Mouse (Mus musculus) liver, embryonic 16.5 days (tissue): Measurements from ENCODE around the gene Med21. TPM values are rescaled to one million over a fixed set of nuclear protein-coding genes. Genes with fewer than 3 reads are reported as not detected.
A peak's percentile ranks its signal among the peaks of the same experiment; 100 is the strongest.

Experiments
- ATAC-seq: fragments of 200-750 bp; cut with Nextera tagmentation; 2 replicates; pipeline ENCODE4 v1.8.0; 2017; ENCODE audit warnings: low read depth, mild to moderate bottlenecking, moderate number of reproducible peaks, moderate library complexity
- H3K27ac ChIP-seq: fragments of 300-500 bp; sonication (generic); 2 replicates; pipeline ENCODE4 v1.5.1; 2014; ENCODE audit warnings: mild to moderate bottlenecking, low read length
- H3K27me3 ChIP-seq: fragments of 300-500 bp; sonication (generic); 2 replicates; pipeline ENCODE4 v1.6.1; 2014; ENCODE audit warnings: low read depth, low read length, mixed read lengths; ENCODE audit not compliant: control insufficient read depth, insufficient read depth
- H3K36me3 ChIP-seq: fragments of 300-500 bp; sonication (generic); 2 replicates; pipeline ENCODE4 v1.6.1; 2014; ENCODE audit warnings: mild to moderate bottlenecking; ENCODE audit not compliant: control insufficient read depth, insufficient read depth
- H3K4me1 ChIP-seq: fragments of 300-500 bp; sonication (generic); 2 replicates; pipeline ENCODE4 v1.6.1; 2014; ENCODE audit warnings: low read depth, low read length, mixed read lengths; ENCODE audit not compliant: control insufficient read depth
- H3K4me2 ChIP-seq: fragments of 300-500 bp; sonication (generic); 2 replicates; pipeline ENCODE4 v1.6.1; 2014; ENCODE audit warnings: low read depth, low read length, mixed read lengths
- H3K4me3 ChIP-seq: fragments of 300-500 bp; sonication (generic); 2 replicates; pipeline ENCODE4 v1.5.1; 2014; ENCODE audit warnings: low read depth, mild to moderate bottlenecking, low read length
- H3K9ac ChIP-seq: fragments of 300-500 bp; sonication (generic); 2 replicates; pipeline ENCODE4 v1.6.1; 2014; ENCODE audit warnings: low read depth, low read length
- H3K9me3 ChIP-seq: fragments of 300-500 bp; sonication (generic); replicated peaks from 2 replicates; pipeline ENCODE4 v1.6.1; 2016; ENCODE audit warnings: low read length; ENCODE audit not compliant: control insufficient read depth
- WGBS: fragments of 180-500 bp; shearing (Covaris S2); extraction: QIAGEN DNeasy Blood & Tissue Kit; methylation state at CpG from one replicate; pipeline ENCODE4 v1.1.7; 2014; ENCODE audit not compliant: insufficient replicate concordance; 5-methylcytosine and 5-hydroxymethylcytosine counted together
- polyA plus RNA-seq: library from polyadenylated mRNA; unstranded; fragments of >200 nt; fragmentation: Nextera tagmentation; extraction: Ambion mirVana; gene quantifications from 2 replicates; pipeline ENCODE4 v1.2.1, GENCODE M21; 2015

Med21 gene
- polyA plus RNA-seq, 1 experiment from 2014 or later: 51.9 TPM

GRCm38 (mm10) chr6:146634015-146634722, 8.2 kb upstream of the Med21 start:
- no peaks in the 10 kb centered on the region for H3K27me3 ChIP-seq
- under 1% methylated on average over 80 of the region's 82 CpGs for WGBS
- H3K27ac ChIP-seq: peak overlapping the region; percentile 88
- peak overlapping the region; percentile 87 for H3K4me2 ChIP-seq
- no peaks in the 10 kb centered on the region for H3K9me3 ChIP-seq
- peak; percentile 88 for ATAC-seq
- peaks cover 46% of the 10 kb centered on the region for H3K4me1 ChIP-seq
- peak overlapping the region; percentile 92 for H3K4me3 ChIP-seq
- H3K9ac ChIP-seq: peak overlapping the region; percentile 93
- H3K36me3 ChIP-seq: no peaks in the 10 kb centered on the region

- H3K4me1 ChIP-seq: peaks cover 41% of the 10 kb centered on the region
- H3K9me3 ChIP-seq: no peaks in the 10 kb centered on the region
- peak overlapping the region; percentile 92 for H3K4me3 ChIP-seq
- peak overlapping the region; percentile 39; the same call in 1 of the 2 replicates for H3K27ac ChIP-seq
- no peaks in the 10 kb centered on the region for H3K27me3 ChIP-seq
- 49% methylated on average over 4 of the region's 4 CpGs for WGBS
- no peaks in the 10 kb centered on the region for H3K36me3 ChIP-seq
- peak overlapping the region; percentile 19 for H3K9ac ChIP-seq
- ATAC-seq: no peak
- peak overlapping the region; percentile 87 for H3K4me2 ChIP-seq
Observed at GRCm38 (mm10) chr6:146634759-146635606, 7.4 kb upstream of the Med21 start.

- Histone ChIP-seq H3K27ac (no peak overlapping the region), H3K9ac (no peak overlapping the region), H3K36me3 (no peaks in the 10 kb centered on the region), H3K4me3 (no peak overlapping the region), H3K27me3 (no peaks in the 10 kb centered on the region), H3K9me3 (no peaks in the 10 kb centered on the region), H3K4me2 (no peak overlapping the region), H3K4me1 (peaks cover 32% of the 10 kb centered on the region)
- WGBS: 78% methylated on average over 5 of the region's 5 CpGs
- no peak for ATAC-seq
Observed at GRCm38 (mm10) chr6:146636482-146636881, 5.9 kb upstream of the Med21 start.

- WGBS: 44% methylated on average over 7 of the region's 7 CpGs
- no peak overlapping the region for H3K27ac ChIP-seq
- no peak for ATAC-seq
Observed at GRCm38 (mm10) chr6:146640068-146640965, 2.0 kb upstream of the Med21 start.

GRCm38 (mm10) chr6:146640991-146641390, 1.4 kb upstream of the Med21 start:
- Histone ChIP-seq H3K27ac (peak overlapping the region; percentile 21; the same call in 1 of the 2 replicates), H3K27me3 (no peaks in the 10 kb centered on the region), H3K36me3 (no peaks in the 10 kb centered on the region), H3K4me1 (peaks cover 21% of the 10 kb centered on the region), H3K4me3 (no peak overlapping the region), H3K9me3 (no peaks in the 10 kb centered on the region), H3K9ac (no peak overlapping the region), H3K4me2 (no peak overlapping the region)
- 57% methylated on average over 6 of the region's 6 CpGs for WGBS
- no peak for ATAC-seq

More at GRCm38 (mm10) chr6:146640068-146640965, 2.0 kb upstream of the Med21 start:
- H3K9ac ChIP-seq: no peak overlapping the region
- no peaks in the 10 kb centered on the region for H3K36me3 ChIP-seq
- no peaks in the 10 kb centered on the region for H3K9me3 ChIP-seq
- no peaks in the 10 kb centered on the region for H3K27me3 ChIP-seq
- H3K4me2 ChIP-seq: no peak overlapping the region
- H3K4me1 ChIP-seq: peaks cover 21% of the 10 kb centered on the region
- H3K4me3 ChIP-seq: no peak overlapping the region

GRCm38 (mm10) chr6:146641621-146642210, 631 bp upstream of the Med21 start:
- Histone ChIP-seq H3K36me3 (no peaks in the 10 kb centered on the region), H3K27me3 (no peaks in the 10 kb centered on the region), H3K27ac (peak overlapping the region; percentile 65), H3K9me3 (no peaks in the 10 kb centered on the region), H3K4me3 (peak overlapping the region; percentile 95), H3K4me1 (peaks cover 21% of the 10 kb centered on the region), H3K4me2 (peak overlapping the region; percentile 81), H3K9ac (peak overlapping the region; percentile 67)
- WGBS: 42% methylated on average over 11 of the region's 11 CpGs
- no peak for ATAC-seq

GRCm38 (mm10) chr6:146643184-146643570, 830 bp downstream of the Med21 start:
- WGBS: 14% methylated on average over 11 of the region's 11 CpGs
- H3K27me3 ChIP-seq: no peaks in the 10 kb centered on the region
- H3K9me3 ChIP-seq: no peaks in the 10 kb centered on the region
- ATAC-seq: peak; percentile 10; the same call in 1 of the 2 replicates
- H3K4me1 ChIP-seq: peaks cover 21% of the 10 kb centered on the region
- peak overlapping the region; percentile 81 for H3K4me2 ChIP-seq
- H3K27ac ChIP-seq: peak overlapping the region; percentile 91
- no peaks in the 10 kb centered on the region for H3K36me3 ChIP-seq
- H3K4me3 ChIP-seq: peak overlapping the region; percentile 95
- peak overlapping the region; percentile 97 for H3K9ac ChIP-seq

GRCm38 (mm10) chr6:146650013-146650412, 7.7 kb downstream of the Med21 start:
- ATAC-seq: no peak
- Histone ChIP-seq H3K9me3 (no peaks in the 10 kb centered on the region), H3K4me3 (no peak overlapping the region), H3K9ac (no peak overlapping the region), H3K27me3 (no peaks in the 10 kb centered on the region), H3K27ac (no peak overlapping the region), H3K4me1 (no peaks in the 10 kb centered on the region), H3K36me3 (peaks cover 5% of the 10 kb centered on the region), H3K4me2 (no peak overlapping the region)
- 76% methylated on average over 2 of the region's 2 CpGs for WGBS
